In the genomic region with DNA sequence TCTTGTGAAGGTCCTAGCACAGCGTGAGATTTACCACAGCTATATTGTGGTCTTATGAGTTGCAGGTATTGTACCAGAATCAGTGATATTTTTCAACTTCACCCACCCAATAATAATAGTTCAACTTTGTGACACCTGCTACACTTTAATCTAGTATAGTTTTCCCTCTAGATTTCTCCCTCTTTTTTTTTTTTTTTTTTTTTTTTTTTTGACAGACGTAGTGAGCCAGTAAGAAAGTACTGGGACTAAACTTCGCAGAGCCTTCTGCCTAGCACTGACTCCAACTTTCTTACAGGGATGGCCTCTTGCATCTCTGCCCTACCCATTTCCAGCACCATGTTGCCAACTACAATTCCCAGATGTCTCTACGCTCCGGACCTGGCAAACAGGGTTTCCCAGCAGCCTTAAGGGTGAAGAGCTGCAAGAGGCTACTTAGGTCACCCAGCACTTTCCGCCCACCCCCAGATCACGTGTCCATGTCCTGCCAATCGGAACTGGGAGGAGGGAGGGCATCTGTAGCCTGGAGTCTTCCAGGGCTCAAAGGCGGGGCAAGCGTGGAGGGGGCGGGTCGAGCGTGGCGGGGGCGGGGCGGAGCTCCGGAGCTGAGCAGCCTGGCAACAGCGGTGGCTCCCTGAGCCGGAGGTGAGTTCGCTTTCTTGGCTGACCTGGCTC, we compare ENCODE assay signal across 8 mouse cellular contexts. TPM values are rescaled to one million over a fixed set of nuclear protein-coding genes. Genes with fewer than 3 reads are reported as not detected.
A peak's percentile ranks its signal among the peaks of the same experiment; 100 is the strongest.
DNase-seq lines count a peak whose midpoint lies in the region; ATAC-seq lines count a peak whose summit lies in the region.

No protein-coding gene starts in this region.

- WGBS in hindbrain, embryonic 11.5 days = 23% methylated on average over 19 of the region's 20 CpGs

- no peaks in the 10 kb centered on the region for H3K36me3 ChIP-seq in hindbrain, embryonic 11.5 days (ENCODE audit: control insufficient read depth, insufficient read depth, low read length)

- ATAC-seq in hindbrain, embryonic 11.5 days (ENCODE audit: low FRiP score) = peak; percentile 97

- H3K9ac ChIP-seq in hindbrain, embryonic 11.5 days (ENCODE audit: low read depth, low read length) = 0 out of 2 replicates have a peak overlapping the region, but pooled peaks have one; percentile 37

- peak overlapping the region; percentile 39 for H3K4me3 ChIP-seq in hindbrain, embryonic 11.5 days (ENCODE audit: low read depth, low read length)

- peak; percentile 94 for DNase-seq in Muller cell, postnatal 12 days (ENCODE audit: inconsistent ontology term)
- peak; percentile 95 for DNase-seq in cerebellum, adult 9-11 months
- peak; percentile 83 to 84 for DNase-seq in frontal cortex, adult 2 months (ENCODE audit: extremely low spot score in 1 of 2, low spot score in 1 of 2)
- peak; percentile 80 for DNase-seq in hindbrain, embryonic 11.5 days (ENCODE audit: low spot score)
- DNase-seq in layer of hippocampus, postnatal 10 days (ENCODE audit: low spot score in 2 of 2) = peak; percentile 54 to 66
- peak; percentile 95 for DNase-seq in lung, postnatal 10 days
- peak; percentile 84 for DNase-seq in retina, embryonic 14.5 days (ENCODE audit: low spot score)
- peak; percentile 80 for DNase-seq in thymus, postnatal 4 days

- H3K27me3 ChIP-seq in hindbrain, embryonic 11.5 days (ENCODE audit: control insufficient read depth, insufficient read depth, low read length) = no peaks in the 10 kb centered on the region

- no peaks in the 10 kb centered on the region for H3K4me1 ChIP-seq in hindbrain, embryonic 11.5 days (replicated peaks; ENCODE audit: control insufficient read depth, insufficient read depth, low read length)

- H3K9me3 ChIP-seq in hindbrain, embryonic 11.5 days (ENCODE audit: control insufficient read depth, low read length) = no peaks in the 10 kb centered on the region

- H3K4me2 ChIP-seq in hindbrain, embryonic 11.5 days (replicated peaks; ENCODE audit: low read depth, low read length) = peak overlapping the region; percentile 54; the same call in 1 of the 2 replicates

- H3K27ac ChIP-seq in hindbrain, embryonic 11.5 days (ENCODE audit: low read depth, low read length) = no peak overlapping the region

RNA-seq across cellular contexts. Expression of a gene that starts 4.0 kb away (rescaled TPM):
- polyA plus RNA-seq in frontal cortex, adult 2 months (2012; rRNA removed) = 6.0 and 7.1 TPM in 2 replicates
- 3.9 and 4.5 TPM in 2 replicates for polyA plus RNA-seq in hindbrain, embryonic 11.5 days (2014; fragmentation: Nextera tagmentation; extraction: Ambion mirVana)
- 1 to 10 TPM; 4.3 to 4.7 TPM for total RNA-seq in layer of hippocampus, postnatal 10 days (2021)
